Mouse (Mus musculus): Measurements from ENCODE around the gene Plaur.

- TF ChIP-seq CTCF (IDR thresholded peaks at IDR 0.05; ENCODE audit: control insufficient read depth, insufficient read depth, insufficient read length) (no peak), FOSL1 (IDR thresholded peaks at IDR 0.05; ENCODE audit: insufficient read depth, low read length, poor library complexity, severe bottlenecking) (no peak), USF1 (IDR thresholded peaks at IDR 0.05; ENCODE audit: low read depth) (no peak), MYOG (IDR thresholded peaks at IDR 0.05; ENCODE audit: control insufficient read depth, extremely low read depth, insufficient read length) (no peak), MAX (IDR thresholded peaks at IDR 0.05) (no peak), MYOD1 (IDR thresholded peaks at IDR 0.05; ENCODE audit: control insufficient read depth, insufficient read length, low read depth) (no peak)
Measured at GRCm38 (mm10) chr7:24482208-24483020, 20.1 kb downstream of the Plaur start.

Data from C2C12 (cell line).